ENCODE assay signal across 14 mouse cellular contexts in the genomic region with DNA sequence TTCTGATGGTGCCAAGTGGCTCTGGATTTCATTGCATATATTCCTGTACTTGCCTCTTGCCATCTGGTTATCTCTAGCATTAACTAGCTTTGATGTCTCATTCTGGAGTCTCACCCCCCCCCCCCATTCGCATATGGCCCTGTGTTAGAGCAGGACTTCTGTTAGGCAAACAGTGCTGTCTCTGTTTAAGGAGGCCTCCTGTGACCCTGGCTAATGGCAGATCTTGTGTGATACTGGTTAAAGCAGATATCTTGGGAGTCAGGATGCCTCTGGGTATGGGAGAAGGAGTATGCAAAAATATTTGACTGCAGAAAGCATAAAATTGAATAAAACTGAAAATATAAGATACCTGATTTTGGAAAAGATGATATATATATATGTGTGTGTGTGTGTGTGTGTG.
"Had no signal": no experiment of that assay in that cellular context is flagged by ENCODE, and none has a peak within 500 bp of the region (broad histone marks: within the 10 kb centered on the region; RNA-seq: fewer than 3 reads in every experiment).

No protein-coding gene starts in this region.

- H3K36me3 ChIP-seq: limb, embryonic 13.5 days; neural tube, embryonic 12.5 days; stomach, embryonic 15.5 days had no signal

- DNase-seq: kidney, adult 11 months; kidney, adult 9 months; kidney, postnatal 36 days; lung, adult 2 months; lung, postnatal 36 days; thymus, adult 2 months; thymus, postnatal 25 days had no signal

- H3K4me2 ChIP-seq: limb, embryonic 13.5 days; neural tube, embryonic 12.5 days; stomach, embryonic 15.5 days had no signal

- H3K4me3 ChIP-seq: limb, embryonic 13.5 days; myocyte; neural tube, embryonic 12.5 days; stomach, embryonic 15.5 days had no signal

- H3K9me3 ChIP-seq: limb, embryonic 13.5 days; neural tube, embryonic 12.5 days; stomach, embryonic 15.5 days had no signal

- H3K9ac ChIP-seq: limb, embryonic 13.5 days; liver, embryonic 14.5 days; neural tube, embryonic 12.5 days; stomach, embryonic 15.5 days had no signal

- H3K4me1 ChIP-seq: limb, embryonic 13.5 days; neural tube, embryonic 12.5 days; stomach, embryonic 15.5 days had no signal

- H3K27me3 ChIP-seq: limb, embryonic 13.5 days; neural tube, embryonic 12.5 days; stomach, embryonic 15.5 days had no signal

- H3K27ac ChIP-seq: kidney, postnatal 0 days; limb, embryonic 13.5 days; liver, embryonic 14.5 days; neural tube, embryonic 12.5 days; stomach, embryonic 15.5 days had no signal

- ATAC-seq: lung, postnatal 0 days had no signal
